Mouse (Mus musculus) B cell, adult 2 months (primary cell): ENCODE measurements around the gene Dop1a.
A peak's percentile ranks its signal among the peaks of the same experiment; 100 is the strongest.

ENCODE experiments used
- DNase-seq, 2 experiments: peaks; one replicate each; pipeline ENCODE4 v3.0.0; 2022

Gene Dop1a

DNA sequence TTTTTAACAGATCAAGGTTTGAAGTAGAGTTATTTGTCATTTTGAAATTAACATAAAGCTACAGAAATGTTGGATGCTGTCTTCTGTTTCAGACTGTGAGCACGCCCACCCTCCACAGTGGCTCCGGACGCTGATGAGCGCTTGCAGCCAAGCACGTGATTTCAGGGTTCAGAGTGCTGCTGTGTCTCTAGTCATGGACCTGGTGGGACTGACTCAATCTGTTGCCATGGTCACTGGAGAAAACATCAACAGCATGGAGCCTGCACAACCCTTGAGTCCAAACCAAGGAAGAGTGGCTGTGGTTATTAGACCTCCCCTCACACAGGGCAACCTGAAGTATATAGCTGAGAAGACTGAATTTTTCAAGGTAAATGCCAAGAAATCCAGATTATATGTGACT, 46.8 kb downstream of the Dop1a start:
- no peak for DNase-seq

DNA sequence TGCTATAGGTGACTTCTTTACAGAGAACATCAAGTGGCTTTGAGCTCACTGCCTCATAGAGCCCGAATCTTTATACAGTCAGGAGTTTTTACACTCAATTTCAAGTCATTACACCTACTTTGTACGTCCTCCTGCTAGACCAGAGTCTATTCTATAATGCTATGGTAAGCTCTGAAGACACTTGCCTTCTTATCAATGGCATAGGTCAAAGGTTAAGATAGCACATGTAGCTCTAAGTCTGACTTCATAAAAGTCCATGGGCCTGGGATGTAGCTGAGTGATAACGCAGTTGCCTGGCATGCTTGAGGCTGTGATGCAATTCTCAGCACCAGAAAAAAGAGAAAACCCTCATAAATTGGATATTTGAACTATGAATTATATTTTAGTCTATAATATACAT, 47.4 kb downstream of the Dop1a start:
- no peak for DNase-seq

DNA sequence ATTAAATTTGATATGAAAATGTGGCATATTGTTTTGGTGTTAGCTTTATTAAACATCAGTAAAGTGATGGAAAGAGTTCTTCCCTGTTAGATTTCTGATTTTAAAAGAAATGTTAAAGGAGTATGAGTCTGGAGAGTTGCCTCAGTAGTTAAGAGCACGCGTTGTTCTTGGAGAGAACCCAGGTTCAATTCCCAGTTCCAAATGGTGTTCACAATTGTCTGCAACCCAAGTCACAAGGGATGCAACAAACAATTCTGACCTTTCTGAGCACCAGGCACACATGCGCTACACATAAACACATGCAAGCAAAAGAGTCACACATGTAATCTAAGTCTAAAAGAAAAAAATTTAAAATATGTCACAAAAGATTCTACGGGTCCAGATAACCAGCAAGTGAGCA, 47.8 kb downstream of the Dop1a start:
- DNase-seq = no peak

DNA sequence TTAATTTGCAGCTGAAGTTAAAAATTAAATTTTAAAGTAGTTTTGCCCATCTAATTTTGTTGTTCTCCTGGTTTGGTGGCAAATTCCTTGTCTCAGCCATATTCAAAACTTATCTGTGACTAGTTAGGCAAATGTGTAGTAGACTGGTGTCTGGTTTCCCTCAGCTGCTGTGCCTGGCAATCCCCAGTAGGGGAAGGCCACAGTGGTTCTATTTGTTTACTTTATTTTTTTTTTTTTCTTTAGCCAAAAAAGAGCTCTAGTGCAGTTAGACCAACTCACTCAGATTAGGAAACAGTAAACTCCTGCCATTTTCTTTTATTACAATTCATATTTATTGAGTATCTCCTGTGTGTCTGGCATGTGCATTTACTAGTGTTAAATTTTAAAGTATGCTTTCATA, 55.4 kb downstream of the Dop1a start:
- DNase-seq = no peak

DNA sequence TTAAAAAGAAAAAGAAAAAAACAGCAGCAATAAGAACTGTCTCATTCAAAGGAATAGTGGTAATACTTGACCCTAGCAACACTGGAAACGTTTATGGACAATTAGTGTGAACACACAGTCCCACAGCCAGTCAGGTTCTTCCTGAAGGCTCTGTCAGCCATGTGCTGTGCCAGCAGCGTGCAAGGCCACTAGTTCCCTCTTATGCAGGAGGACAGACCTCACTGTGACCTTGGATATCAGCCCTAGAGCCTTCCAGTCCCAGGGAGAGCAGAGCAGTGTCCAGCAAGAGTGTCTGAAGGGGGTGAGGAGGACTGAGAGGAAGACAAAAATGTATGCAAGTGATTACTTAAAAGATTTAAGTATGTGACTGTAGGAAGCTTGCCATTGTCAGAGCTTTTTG, 58.6 kb downstream of the Dop1a start:
- DNase-seq = no peak

DNA sequence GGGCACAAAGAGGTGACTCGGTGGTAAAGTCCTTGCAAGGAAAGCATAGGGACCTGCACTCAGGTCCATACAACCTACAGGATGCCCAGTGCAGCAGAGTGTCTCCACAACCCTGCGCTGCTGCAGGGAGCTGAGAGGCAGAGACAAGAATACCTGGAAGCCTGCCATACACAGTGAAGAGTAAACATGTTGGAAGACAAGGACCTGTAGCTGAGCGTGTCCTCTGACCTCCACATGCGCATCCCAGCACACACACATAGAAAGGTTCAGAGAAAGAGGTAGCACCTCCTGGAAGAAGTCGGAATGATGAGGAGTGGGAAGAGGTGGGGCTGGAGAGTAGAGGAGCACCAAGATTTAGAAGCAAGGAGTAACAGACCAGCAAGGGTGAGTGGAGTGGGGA, 67.1 kb downstream of the Dop1a start:
- DNase-seq = no peak

DNA sequence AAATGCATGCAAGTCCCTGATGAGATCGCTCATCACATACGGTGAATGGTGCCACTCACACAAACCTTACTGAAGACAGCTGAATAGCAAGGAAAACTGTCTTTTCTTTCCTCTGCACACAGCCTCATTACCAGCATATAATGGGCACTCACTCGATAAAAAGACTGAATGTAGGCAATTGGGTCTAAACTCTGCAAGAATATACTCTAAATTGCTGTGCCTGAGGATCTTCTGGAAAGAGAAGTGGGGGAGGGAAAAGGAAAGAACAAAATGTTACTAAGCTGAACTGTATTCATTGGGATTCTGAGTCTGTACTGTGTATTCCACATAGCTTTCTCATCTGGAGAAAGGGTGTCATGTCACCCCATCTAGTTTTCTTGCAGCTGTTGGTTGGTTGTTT, 76.5 kb downstream of the Dop1a start:
- no peak for DNase-seq

DNA sequence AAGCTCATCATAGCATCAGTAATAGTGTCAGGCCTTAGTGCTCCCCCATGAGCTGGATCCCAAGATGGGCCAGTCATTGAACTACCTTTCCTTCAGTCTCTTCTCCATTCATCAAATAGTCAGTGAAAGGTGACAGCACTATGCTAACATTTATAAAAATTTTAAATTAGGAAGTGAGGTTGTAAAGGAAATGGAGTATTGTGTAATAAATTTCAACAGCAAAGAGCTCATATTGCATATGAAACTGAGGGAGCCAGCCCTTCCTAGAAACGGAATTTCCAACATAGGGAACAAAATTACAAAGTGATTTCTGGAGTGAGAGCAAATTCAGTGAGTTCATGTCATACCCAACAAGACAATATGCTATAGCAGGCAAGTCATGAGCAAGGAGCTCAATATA, 77.6 kb downstream of the Dop1a start:
- no peak for DNase-seq

DNA sequence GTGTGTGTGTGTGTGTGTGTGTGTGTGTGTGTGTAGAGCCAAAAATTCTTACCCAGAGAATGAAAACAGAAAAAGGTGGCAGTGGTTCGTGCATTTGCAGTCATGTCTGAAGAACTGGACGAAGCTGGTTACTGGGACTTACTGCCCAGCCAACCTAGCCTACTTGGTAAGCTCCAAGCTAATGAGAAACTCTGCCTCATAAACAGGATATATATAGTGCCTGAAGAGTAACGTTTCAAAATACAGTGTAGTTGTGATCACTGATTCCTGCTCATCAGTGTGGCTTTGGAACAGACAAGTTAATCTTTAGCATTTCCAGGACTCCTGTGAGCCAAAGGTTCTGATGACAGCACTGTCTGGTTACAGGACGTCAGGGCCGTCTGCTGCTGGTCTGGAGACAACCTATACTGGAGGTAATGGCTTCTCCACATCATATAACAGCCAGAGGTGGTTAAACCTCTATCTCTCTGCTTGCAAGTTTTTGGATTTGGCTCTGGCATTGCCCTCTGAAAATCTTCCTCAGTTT, 82.7 kb downstream of the Dop1a start:
- no peak for DNase-seq

DNA sequence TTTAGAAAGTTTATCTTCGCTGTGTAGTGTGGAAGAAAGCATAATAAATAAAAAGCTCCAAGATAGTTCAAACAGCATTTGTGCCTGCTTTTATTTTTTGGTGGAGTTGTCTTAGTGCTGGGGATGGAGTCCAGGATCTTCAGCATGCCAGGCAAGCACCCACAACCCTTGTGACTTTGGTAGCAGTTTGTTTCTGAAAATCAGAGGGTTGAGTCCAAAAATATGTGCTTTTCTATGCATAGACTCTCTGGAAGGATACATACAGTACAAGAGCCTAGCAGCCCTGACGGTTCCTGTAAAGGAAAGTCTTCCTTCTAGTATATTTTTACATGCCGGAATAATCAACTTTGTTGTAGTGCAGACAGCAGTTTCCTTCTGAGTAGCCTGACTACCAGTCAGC, 83.8 kb downstream of the Dop1a start:
- no peak for DNase-seq

DNA sequence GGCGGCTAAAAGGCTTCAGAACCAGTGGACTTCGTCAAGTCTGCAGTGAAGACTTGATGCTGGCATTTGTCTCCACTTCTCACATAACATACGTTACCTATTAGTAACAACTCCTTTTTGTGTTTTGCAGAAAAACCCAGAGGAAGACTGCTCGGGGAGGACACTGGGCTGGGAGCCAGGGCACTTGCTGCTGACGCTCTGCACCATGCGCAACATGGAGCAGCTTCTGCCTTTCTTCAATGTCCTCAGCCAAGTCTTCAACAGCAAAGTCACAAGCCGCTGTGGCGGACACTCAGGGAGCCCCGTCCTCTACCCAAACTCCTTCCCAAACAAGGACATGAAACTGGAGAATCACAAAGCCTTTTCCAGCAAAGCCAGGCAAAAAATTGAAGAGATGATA, 86.9 kb downstream of the Dop1a start:
- DNase-seq = no peak

DNA sequence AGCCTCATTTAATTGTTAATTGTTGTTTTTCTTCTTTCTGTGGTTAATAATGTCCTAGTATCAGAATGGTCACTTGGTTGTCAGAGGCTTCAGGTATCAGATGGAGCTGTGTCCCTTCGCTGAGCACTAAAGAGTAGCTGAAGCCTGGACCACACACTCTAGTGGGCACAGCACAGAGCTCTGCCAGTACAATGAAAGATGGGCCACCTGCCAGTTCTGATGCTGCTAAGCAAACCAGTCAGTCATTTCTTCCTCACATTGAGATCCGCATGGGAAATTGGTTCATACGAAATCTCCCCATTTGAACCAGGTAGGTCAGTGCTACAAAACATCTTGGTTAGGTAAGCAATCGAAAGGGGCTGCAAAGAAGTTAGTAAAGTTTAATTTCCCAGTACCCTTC, 87.7 kb downstream of the Dop1a start:
- DNase-seq = no peak

DNA sequence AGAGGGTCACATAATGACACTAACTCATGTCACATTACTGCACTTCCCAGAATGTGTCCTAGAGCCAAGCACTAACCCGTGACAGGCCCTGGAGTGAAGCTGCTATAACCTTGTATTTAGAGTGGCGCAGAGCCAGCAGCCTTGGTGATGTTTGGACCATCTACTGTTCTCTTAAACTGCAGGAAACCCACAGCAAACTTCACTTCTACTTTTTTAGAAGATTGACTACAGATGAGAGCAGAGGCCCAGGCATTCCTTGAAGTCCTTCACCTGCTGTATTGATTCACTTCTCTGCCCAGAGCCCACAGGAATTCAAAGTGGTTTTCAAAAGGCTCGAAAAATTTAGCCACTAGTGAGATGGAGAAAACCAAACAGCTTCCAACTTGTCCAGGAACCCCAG, 93.6 kb downstream of the Dop1a start:
- no peak for DNase-seq

DNA sequence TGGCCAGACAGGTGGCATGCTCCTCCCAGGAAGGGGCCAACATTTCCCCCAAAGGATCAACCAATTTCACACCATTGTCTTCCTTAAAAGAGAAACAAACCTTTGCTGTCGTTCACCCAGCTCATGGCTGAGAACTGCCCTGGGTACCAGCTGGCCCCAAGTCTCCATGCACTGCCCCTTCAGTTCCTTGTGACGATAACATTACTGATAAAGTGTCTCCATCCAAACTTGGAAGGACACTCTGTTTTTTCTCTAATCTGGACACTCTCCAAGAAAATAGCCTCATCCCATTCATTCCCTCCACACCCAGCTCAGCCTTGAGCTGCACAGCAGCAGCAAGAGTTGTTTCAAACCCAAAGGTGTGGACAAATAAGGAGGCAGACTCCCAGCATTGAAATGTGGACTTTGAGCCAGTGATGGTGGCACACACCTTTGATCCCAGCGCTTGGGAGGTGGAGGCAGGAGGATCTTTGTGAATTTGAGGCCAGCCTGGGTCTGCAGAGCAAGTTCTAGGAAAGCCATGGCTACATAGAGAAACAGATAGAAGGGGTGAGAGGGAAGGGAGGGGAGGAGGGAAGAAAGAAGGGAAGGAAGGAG, 102.5 kb downstream of the Dop1a start:
- no peak for DNase-seq

DNA sequence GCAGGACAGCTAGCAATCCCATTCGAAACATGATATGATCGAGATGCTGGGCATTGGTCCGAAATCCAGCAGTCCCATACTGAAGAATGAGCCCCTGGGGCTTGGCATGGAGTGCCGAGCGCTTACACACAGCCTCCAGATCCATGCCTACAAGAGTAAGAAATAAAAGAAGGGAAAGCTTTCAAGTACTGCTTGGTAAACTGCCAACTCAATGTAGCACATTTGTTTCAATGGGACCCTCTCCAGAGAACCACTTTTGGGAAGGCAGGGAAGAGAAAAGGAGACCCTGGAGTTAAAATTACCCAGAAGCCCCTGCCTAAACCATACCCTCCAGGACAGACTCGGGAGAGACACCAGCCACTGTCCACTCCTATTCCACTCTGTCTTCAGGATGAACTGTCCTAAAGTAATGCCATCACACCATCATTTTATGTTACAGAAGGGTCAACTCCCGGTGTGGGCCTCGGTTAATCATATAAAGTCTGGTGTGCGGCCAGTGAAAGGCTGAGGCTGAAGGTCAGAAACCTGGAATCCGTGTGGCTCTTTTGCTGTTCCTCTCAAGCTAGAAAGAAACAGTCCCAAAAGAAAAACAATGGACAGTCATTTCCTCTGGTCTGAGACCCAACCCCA, 103.4 kb downstream of the Dop1a start:
- no peak for DNase-seq

DNA sequence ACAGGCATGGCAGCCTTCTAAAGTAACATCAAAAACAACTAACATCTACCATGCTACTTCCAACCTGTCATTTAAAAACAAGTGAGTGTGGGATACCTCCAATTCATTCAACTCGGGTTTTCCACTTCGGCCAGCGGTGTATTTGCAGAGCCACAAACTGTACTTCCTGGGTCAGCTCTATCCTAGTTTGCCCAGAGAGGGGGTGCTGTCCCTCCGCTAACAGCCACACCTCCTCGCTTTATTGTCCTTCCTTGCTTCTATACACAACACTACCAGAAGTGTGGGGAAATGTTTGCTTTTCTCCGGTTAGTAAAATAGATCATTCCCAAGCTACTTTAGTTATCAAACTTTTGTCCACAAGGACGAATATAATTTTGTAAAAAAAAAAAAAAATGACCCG, 104.0 kb downstream of the Dop1a start:
- DNase-seq = no peak

DNA sequence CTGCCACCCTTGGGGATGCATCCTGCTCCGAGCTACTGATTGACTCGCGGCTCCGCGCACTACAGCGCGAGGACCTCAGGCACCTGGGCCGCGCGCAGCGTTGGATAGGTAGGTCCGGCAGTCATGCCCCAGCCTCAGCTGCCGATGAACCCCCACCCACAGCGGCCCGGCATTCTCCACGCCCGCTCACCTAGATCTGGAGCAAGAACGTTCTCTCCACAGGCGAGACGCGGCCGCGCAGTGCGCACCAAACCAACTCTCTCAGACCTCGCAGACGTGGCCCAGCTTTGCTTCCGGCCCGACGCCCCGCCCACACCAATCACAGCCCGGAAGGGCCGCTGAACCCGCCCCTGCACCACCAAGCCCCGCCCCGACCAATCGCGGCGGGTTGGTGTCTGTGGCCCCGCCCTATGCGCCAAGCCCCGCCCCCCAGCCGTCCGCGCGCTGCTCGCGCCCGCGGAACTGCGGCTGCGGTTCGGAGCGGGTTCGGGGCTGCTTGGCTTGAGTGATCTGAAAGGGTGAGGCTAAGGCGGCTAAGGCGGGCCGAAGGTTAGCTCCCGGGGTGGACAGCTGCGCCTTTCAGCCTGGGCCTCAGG, 104.7 kb downstream of the Dop1a start, which contains the start of the genes Pgm3 and Rwdd2a:
Gene Pgm3, minus strand, starts transcription at position 303 of the 596 bp plus-strand sequence.
Gene Rwdd2a, plus strand, starts transcription at position 452 of the 596 bp plus-strand sequence.
- DNase-seq = peak; percentile 99

DNA sequence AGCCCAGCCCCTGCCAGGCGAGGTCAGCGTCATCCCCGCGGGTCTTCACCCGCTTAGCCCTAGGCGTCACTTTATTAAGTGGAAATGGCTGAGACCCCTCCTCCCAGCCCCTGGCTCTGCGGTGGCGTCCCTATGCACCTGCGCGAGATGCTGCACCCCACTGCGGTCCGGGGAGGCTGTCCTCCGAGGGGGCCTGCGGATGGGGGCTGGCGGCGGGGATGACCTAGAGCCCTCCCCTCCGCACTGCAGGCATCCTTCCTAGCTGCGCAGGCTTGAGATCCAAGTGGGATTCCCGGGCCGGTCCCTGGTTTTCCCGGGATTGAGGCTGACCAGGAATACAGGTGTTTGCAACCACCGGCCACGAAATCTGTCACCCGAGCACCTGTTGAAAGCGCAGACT, 105.2 kb downstream of the Dop1a start:
- DNase-seq = no peak

DNA sequence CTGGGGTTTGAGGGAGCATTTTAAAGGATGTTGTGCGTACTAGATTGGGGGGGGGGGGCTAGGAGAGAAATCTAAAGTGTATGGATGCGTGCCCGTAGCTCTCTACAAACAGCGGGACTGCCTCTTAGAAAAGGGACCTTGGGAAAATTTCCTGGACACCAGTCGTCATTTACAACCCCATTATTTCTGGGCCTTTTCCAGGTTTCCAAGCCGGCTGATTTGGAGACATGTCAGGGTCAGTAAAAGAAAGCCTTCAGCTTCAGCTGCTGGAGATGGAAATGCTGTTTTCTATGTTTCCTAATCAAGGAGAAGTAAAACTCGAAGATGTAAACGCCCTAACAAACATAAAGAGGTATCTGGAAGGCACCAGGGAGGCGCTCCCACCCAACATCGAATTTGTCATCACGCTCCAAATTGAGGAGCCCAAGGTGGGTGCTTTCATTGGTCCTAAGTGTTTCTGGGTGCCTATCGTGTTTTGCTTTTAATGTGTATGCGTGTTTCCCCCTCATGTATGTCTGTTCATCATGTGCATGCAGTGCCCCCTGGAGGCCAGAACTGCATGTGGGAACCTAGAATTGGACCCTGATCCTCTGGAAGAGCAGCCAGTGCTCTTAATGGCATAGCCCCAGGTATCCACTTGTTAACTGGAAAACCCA, 105.8 kb downstream of the Dop1a start:
- DNase-seq = peak; percentile 90 to 93

DNA sequence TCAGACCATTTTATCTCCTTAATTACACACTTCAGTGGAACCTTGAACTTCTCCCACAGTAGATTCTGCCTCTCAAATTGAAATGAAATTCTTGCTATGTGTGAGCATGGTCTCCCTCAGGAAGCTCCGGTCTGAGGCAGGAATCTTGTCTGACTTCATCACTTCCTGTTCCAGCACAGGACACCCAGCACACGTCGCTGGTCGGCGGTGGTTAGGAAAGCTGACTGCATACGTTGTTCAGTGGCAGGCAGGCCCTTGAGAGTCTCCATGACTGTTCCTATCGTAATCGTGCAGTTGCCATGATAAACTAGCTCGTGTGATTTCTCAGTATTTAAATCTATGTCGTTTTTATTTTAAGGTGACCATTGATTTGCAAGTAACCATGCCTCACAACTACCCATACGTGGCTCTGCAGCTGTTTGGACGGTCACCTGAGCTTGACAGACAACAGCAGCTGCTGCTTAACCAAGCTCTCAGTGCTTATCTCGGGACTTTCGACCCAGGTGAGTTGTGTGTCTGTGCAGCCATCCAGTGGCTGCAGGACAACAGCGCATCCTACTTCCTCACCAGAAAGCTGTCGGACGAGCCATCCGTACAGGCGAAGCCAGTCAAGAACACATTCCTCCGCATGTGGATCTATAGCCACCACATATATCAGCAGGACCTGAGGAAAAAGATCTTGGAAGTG, 106.8 kb downstream of the Dop1a start:
- no peak for DNase-seq

DNA sequence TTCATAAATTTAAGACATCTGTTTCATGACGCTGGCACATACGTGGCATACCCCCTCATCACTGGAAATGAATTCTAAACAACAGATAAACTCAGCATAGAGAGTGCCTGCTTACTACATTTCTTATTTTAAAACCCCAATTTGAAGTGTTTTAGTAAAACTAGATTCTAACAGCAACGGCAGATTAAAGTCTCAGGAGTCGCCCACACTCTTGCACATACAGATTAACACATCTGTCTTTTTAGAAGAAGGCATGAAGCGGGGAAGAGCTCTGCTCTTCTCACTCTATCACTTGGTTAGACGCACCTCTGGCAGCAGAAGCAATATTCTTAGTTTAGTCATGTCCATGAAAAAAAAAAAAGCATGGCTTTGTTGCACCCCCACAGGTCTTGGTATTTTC, 108.2 kb downstream of the Dop1a start:
- no peak for DNase-seq

DNA sequence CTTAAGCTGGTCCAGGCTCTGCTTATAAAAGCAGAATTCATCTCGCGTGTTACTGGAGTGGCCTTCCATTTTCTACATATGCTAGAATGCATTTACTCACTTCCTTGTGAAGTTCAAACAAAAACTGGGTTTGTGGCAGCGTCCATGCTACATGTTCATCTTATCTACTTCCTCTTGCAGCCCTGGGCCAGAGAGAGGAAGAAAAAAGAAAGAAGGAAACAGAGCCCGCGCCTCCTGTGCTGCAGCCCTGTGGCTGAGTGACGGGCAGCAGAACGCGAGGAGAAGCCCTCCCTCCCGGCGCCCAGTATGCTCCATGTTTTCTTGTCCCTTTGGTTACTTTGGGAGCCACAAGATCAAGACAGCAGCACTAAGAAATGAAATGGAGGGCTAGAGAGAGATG, 112.7 kb downstream of the Dop1a start:
- DNase-seq = peak; percentile 26 to 27

DNA sequence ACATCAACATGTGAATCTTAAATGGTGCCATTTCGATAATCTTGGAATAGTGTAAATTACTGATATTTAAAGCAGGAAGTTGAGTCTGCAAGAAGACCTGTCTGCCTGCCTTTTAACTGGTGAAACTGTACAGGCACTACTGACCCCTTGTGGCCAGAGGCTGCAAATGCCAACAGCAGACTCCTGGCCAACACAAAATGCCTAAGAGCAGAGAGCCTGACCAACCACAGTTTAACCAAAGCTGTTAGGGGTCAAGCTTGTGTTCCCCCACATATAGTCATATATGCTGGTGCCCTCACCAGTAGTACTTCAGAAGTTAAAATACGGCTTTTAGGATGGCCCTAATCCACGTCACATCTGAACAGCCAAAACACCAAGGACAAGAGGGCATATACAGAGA, 116.8 kb downstream of the Dop1a start:
- DNase-seq = peak; percentile 78 to 80
